Mouse (Mus musculus) liver, embryonic 12.5 days (tissue): ENCODE measurements around the gene Rgs19. TPM values are rescaled to one million over a fixed set of nuclear protein-coding genes. Genes with fewer than 3 reads are reported as not detected.

Source experiments
- ATAC-seq: fragments of 200-750 bp; cut with Nextera tagmentation; 2 replicates; pipeline ENCODE4 v1.8.0; 2017; ENCODE audit warnings: moderate number of reproducible peaks, mild to moderate bottlenecking, moderate library complexity
- H3K27ac ChIP-seq: fragments of 300-500 bp; sonication (generic); 2 replicates; pipeline ENCODE4 v1.5.1; 2016; ENCODE audit warnings: mild to moderate bottlenecking
- H3K27me3 ChIP-seq: fragments of 300-500 bp; sonication (generic); replicated peaks from 2 replicates; pipeline ENCODE4 v1.6.1; 2016; ENCODE audit warnings: mild to moderate bottlenecking, moderate library complexity
- H3K36me3 ChIP-seq: fragments of 300-500 bp; sonication (generic); 2 replicates; pipeline ENCODE4 v1.6.1; 2016; ENCODE audit warnings: mild to moderate bottlenecking, moderate library complexity
- H3K4me1 ChIP-seq: fragments of 300-500 bp; sonication (generic); 2 replicates; pipeline ENCODE4 v1.6.1; 2016
- H3K4me2 ChIP-seq: fragments of 300-500 bp; sonication (generic); 2 replicates; pipeline ENCODE4 v1.6.1; 2016; ENCODE audit warnings: mild to moderate bottlenecking, moderate library complexity
- H3K4me3 ChIP-seq: fragments of 300-500 bp; sonication (generic); 2 replicates; pipeline ENCODE4 v1.5.1; 2016; ENCODE audit warnings: mild to moderate bottlenecking, moderate library complexity
- H3K9ac ChIP-seq: fragments of 300-500 bp; sonication (generic); 2 replicates; pipeline ENCODE4 v1.6.1; 2016; ENCODE audit warnings: mild to moderate bottlenecking, moderate library complexity
- H3K9me3 ChIP-seq: fragments of 300-500 bp; sonication (generic); replicated peaks from 2 replicates; pipeline ENCODE4 v1.6.1; 2016; ENCODE audit warnings: mild to moderate bottlenecking, moderate library complexity
- WGBS: fragments of 180-500 bp; shearing (Covaris S2); methylation state at CpG from one replicate; pipeline ENCODE4 v1.1.7; 2016; ENCODE audit not compliant: insufficient replicate concordance; 5-methylcytosine and 5-hydroxymethylcytosine counted together
- polyA plus RNA-seq: library from polyadenylated mRNA; unstranded; fragments of >200 nt; fragmentation: Nextera tagmentation; extraction: Ambion mirVana; gene quantifications from 2 replicates; pipeline ENCODE4 v1.2.1, GENCODE M21; 2016

The Rgs19 gene
- polyA plus RNA-seq, 1 experiment from 2014 or later: 26.9 TPM

GRCm38 (mm10) chr2:181680716-181681117 is 13.1 kb downstream of the Rgs19 start:
- Histone ChIP-seq H3K27ac (no peak overlapping the region), H3K9me3 (no peaks in the 10 kb centered on the region), H3K36me3 (no peaks in the 10 kb centered on the region), H3K9ac (peak overlapping the region; percentile 72), H3K4me1 (peaks cover 37% of the 10 kb centered on the region), H3K4me3 (peak overlapping the region; percentile 63), H3K27me3 (peaks cover 21% of the 10 kb centered on the region; the same call in 1 of the 2 replicates), H3K4me2 (peak overlapping the region; percentile 90)
- WGBS: 14% methylated on average over 7 of the region's 7 CpGs
- ATAC-seq: peak; percentile 19; the same call in 1 of the 2 replicates

- Histone ChIP-seq H3K27me3 (peaks cover 24% of the 10 kb centered on the region), H3K36me3 (no peaks in the 10 kb centered on the region), H3K9me3 (no peaks in the 10 kb centered on the region), H3K9ac (peak within 1 kb of the TSS; percentile 72), H3K4me2 (peak within 1 kb of the TSS; percentile 90), H3K4me3 (peak within 1 kb of the TSS; percentile 63), H3K4me1 (peaks cover 43% of the 10 kb centered on the region), H3K27ac (0 out of 2 replicates have a peak within 1 kb of the TSS, but pooled peaks have one; percentile 23)
- under 1% methylated on average over 69 of the region's 69 CpGs for WGBS
- ATAC-seq: peak; percentile 28; the same call in 1 of the 2 replicates
Measured at GRCm38 (mm10) chr2:181679951-181680715, 13.6 kb downstream of the Rgs19 start, which contains the start of gene Tcea2. Gene Tcea2, plus strand, starts transcription at chr2:181680310.

GRCm38 (mm10) chr2:181678780-181679179 is 15.0 kb downstream of the Rgs19 start:
- Histone ChIP-seq H3K36me3 (no peaks in the 10 kb centered on the region), H3K4me1 (peaks cover 43% of the 10 kb centered on the region), H3K4me3 (no peak overlapping the region), H3K27ac (no peak overlapping the region), H3K4me2 (no peak overlapping the region), H3K9ac (no peak overlapping the region), H3K27me3 (peaks cover 38% of the 10 kb centered on the region), H3K9me3 (no peaks in the 10 kb centered on the region)
- WGBS: 36% methylated on average over 1 of the region's 1 CpGs
- peak; percentile 67 for ATAC-seq

- no peak overlapping the region for H3K27ac ChIP-seq
Measured at GRCm38 (mm10) chr2:181677755-181678098, 16.1 kb downstream of the Rgs19 start.

GRCm38 (mm10) chr2:181677096-181677754 is 16.6 kb downstream of the Rgs19 start:
- no peaks in the 10 kb centered on the region for H3K36me3 ChIP-seq
- H3K27me3 ChIP-seq: peaks cover 48% of the 10 kb centered on the region
- no peak overlapping the region for H3K9ac ChIP-seq
- no peak overlapping the region for H3K4me3 ChIP-seq
- H3K27ac ChIP-seq: no peak overlapping the region
- WGBS: 71% methylated on average over 5 of the region's 5 CpGs
- no peak overlapping the region for H3K4me2 ChIP-seq
- no peak for ATAC-seq
- no peaks in the 10 kb centered on the region for H3K9me3 ChIP-seq
- peaks cover 43% of the 10 kb centered on the region for H3K4me1 ChIP-seq

More at GRCm38 (mm10) chr2:181677755-181678098, 16.1 kb downstream of the Rgs19 start:
- Histone ChIP-seq H3K4me2 (no peak overlapping the region), H3K27me3 (peaks cover 48% of the 10 kb centered on the region), H3K9ac (no peak overlapping the region), H3K36me3 (no peaks in the 10 kb centered on the region), H3K9me3 (no peaks in the 10 kb centered on the region), H3K4me3 (no peak overlapping the region), H3K4me1 (peaks cover 43% of the 10 kb centered on the region)
- 31% methylated on average over 3 of the region's 3 CpGs for WGBS
- no peak for ATAC-seq

- H3K9me3 ChIP-seq: no peaks in the 10 kb centered on the region
- no peak overlapping the region for H3K4me2 ChIP-seq
- 28% methylated on average over 2 of the region's 2 CpGs for WGBS
- peaks cover 55% of the 10 kb centered on the region for H3K27me3 ChIP-seq
- peaks cover 37% of the 10 kb centered on the region for H3K4me1 ChIP-seq
- no peak overlapping the region for H3K9ac ChIP-seq
- no peak overlapping the region for H3K4me3 ChIP-seq
- no peak for ATAC-seq
- no peak overlapping the region for H3K27ac ChIP-seq
- H3K36me3 ChIP-seq: no peaks in the 10 kb centered on the region
Measured at GRCm38 (mm10) chr2:181676424-181676823, 17.4 kb downstream of the Rgs19 start.

- peaks cover 32% of the 10 kb centered on the region for H3K4me1 ChIP-seq
- WGBS: 2% methylated on average over 14 of the region's 14 CpGs
Measured at GRCm38 (mm10) chr2:181675454-181675853, 18.3 kb downstream of the Rgs19 start.

GRCm38 (mm10) chr2:181674934-181675333 is 18.8 kb downstream of the Rgs19 start:
- H3K4me1 ChIP-seq: peaks cover 30% of the 10 kb centered on the region
- H3K4me2 ChIP-seq: peak overlapping the region; percentile 55; the same call in 1 of the 2 replicates
- peaks cover 59% of the 10 kb centered on the region for H3K27me3 ChIP-seq
- no peak overlapping the region for H3K27ac ChIP-seq
- H3K36me3 ChIP-seq: no peaks in the 10 kb centered on the region
- H3K9ac ChIP-seq: no peak overlapping the region
- no peak for ATAC-seq
- no peaks in the 10 kb centered on the region for H3K9me3 ChIP-seq
- no peak overlapping the region for H3K4me3 ChIP-seq
- WGBS: 66% methylated on average over 4 of the region's 4 CpGs

More at GRCm38 (mm10) chr2:181675454-181675853, 18.3 kb downstream of the Rgs19 start:
- Histone ChIP-seq H3K27ac (no peak overlapping the region), H3K4me2 (peak overlapping the region; percentile 55), H3K4me3 (peak overlapping the region; percentile 20; the same call in 1 of the 2 replicates), H3K36me3 (no peaks in the 10 kb centered on the region), H3K27me3 (peaks cover 56% of the 10 kb centered on the region), H3K9ac (no peak overlapping the region), H3K9me3 (no peaks in the 10 kb centered on the region)
- ATAC-seq: no peak

- Histone ChIP-seq H3K9ac (no peak overlapping the region), H3K27me3 (peaks cover 74% of the 10 kb centered on the region), H3K27ac (no peak overlapping the region), H3K4me2 (no peak overlapping the region), H3K36me3 (no peaks in the 10 kb centered on the region), H3K9me3 (no peaks in the 10 kb centered on the region), H3K4me3 (no peak overlapping the region), H3K4me1 (peaks cover 22% of the 10 kb centered on the region)
- WGBS: 47% methylated on average over 1 of the region's 1 CpGs
- no peak for ATAC-seq
Measured at GRCm38 (mm10) chr2:181673501-181673900, 20.3 kb downstream of the Rgs19 start.

GRCm38 (mm10) chr2:181671984-181672383 is 21.8 kb downstream of the Rgs19 start:
- ATAC-seq: no peak
- no peak overlapping the region for H3K27ac ChIP-seq
- H3K9me3 ChIP-seq: no peaks in the 10 kb centered on the region
- no peak overlapping the region for H3K4me3 ChIP-seq
- H3K36me3 ChIP-seq: no peaks in the 10 kb centered on the region
- WGBS: 33% methylated on average over 7 of the region's 7 CpGs
- no peak overlapping the region for H3K9ac ChIP-seq
- peaks cover 81% of the 10 kb centered on the region for H3K27me3 ChIP-seq
- H3K4me1 ChIP-seq: peaks cover 17% of the 10 kb centered on the region
- no peak overlapping the region for H3K4me2 ChIP-seq

GRCm38 (mm10) chr2:181671326-181671725 is 22.5 kb downstream of the Rgs19 start, which contains the start of gene Sox18:
Gene Sox18, minus strand, starts transcription at chr2:181671640.
- H3K27me3 ChIP-seq: peaks cover 80% of the 10 kb centered on the region
- H3K4me2 ChIP-seq: peak within 1 kb of the TSS; percentile 61
- no peak for ATAC-seq
- peaks cover 17% of the 10 kb centered on the region for H3K4me1 ChIP-seq
- H3K4me3 ChIP-seq: peak within 1 kb of the TSS; percentile 49
- no peaks in the 10 kb centered on the region for H3K9me3 ChIP-seq
- under 1% methylated on average over 43 of the region's 43 CpGs for WGBS
- H3K27ac ChIP-seq: no peak within 1 kb of the TSS
- H3K36me3 ChIP-seq: no peaks in the 10 kb centered on the region
- peak within 1 kb of the TSS; percentile 45; the same call in 1 of the 2 replicates for H3K9ac ChIP-seq

GRCm38 (mm10) chr2:181670913-181671311 is 22.9 kb downstream of the Rgs19 start:
- peaks cover 13% of the 10 kb centered on the region for H3K4me1 ChIP-seq
- H3K9ac ChIP-seq: peak overlapping the region; percentile 45; the same call in 1 of the 2 replicates
- no peak overlapping the region for H3K27ac ChIP-seq
- no peaks in the 10 kb centered on the region for H3K36me3 ChIP-seq
- H3K27me3 ChIP-seq: peaks cover 80% of the 10 kb centered on the region
- H3K4me3 ChIP-seq: peak overlapping the region; percentile 49
- H3K9me3 ChIP-seq: no peaks in the 10 kb centered on the region
- no peak for ATAC-seq
- under 1% methylated on average over 41 of the region's 41 CpGs for WGBS
- H3K4me2 ChIP-seq: peak overlapping the region; percentile 61
